Mouse (Mus musculus) heart, postnatal 25 days (tissue): ENCODE results near the gene Gm20388. TPM values are rescaled to one million over a fixed set of nuclear protein-coding genes. Genes with fewer than 3 reads are reported as not detected.
A peak's percentile ranks its signal among the peaks of the same experiment; 100 is the strongest.

Experiments
- DNase-seq: peaks from one replicate; pipeline ENCODE4 v3.0.0; 2022; ENCODE audit warnings: low spot score
- intact Hi-C: fragments of 180-260 bp; cut with DNase I; formaldehyde crosslinking; loops from one replicate; pipeline ENCODE4 v1.15.1; 2025
- total RNA-seq, 2 experiments: library from RNA; stranded (reverse); gene quantifications; 2 replicates each; pipeline ENCODE4 v1.2.3; 2021

Gm20388 gene
- total RNA-seq, 2 experiments from 2014 or later: 2.7 TPM; not detected in 1

DNA sequence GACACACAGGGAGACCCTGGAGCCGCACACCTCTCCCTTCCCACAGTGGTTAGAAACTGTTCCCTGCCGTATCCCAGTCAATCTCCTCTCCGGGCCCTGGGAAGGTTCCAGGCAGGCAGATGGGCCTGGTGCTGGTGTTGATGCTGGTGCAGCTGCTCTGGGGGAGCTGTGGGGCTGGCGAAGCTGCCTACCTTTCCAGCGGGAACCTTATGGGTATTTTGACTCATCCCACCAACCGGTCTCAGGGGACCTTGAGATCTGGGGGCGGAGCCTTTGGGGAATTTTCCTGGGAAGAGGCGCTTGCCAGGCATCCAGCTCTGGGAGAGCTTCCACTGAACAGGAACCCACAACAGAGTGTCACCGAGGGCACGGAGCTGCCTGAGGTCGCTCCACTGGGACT, 2757.2 kb downstream of the Gm20388 start:
- intact Hi-C loops: no loop called here

GRCm38 (mm10) chr8:122669370-122669769, 2758.7 kb downstream of the Gm20388 start:
- intact Hi-C loops: no loop called here
- no peak for DNase-seq

More for the DNA sequence above, 2757.2 kb downstream of the Gm20388 start:
- DNase-seq: no peak

GRCm38 (mm10) chr8:122670001-122670400, 2759.4 kb downstream of the Gm20388 start:
- intact Hi-C loops: no loop called here

DNA sequence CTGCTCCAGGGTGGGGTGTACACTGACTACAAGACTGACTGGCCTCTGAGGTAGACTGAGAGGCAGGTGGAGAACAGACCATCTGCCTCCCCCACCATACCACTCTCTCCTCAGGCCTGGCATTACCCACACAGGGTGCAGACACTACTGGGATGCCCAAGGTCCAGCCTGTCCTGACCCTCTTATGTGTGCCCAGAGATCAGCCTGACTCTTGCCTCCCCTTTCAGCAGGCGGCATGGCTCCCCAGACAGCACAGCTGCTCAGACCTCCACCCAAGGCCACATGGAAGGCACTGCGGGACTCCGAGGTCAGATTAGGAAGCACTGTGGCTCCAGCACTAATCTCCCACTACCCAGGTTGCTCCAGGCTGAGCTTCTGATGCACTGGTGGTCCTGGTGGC, 2760.1 kb downstream of the Gm20388 start:
- DNase-seq: no peak
- intact Hi-C loops: no loop called here

More at GRCm38 (mm10) chr8:122670001-122670400, 2759.4 kb downstream of the Gm20388 start:
- DNase-seq: no peak

DNA sequence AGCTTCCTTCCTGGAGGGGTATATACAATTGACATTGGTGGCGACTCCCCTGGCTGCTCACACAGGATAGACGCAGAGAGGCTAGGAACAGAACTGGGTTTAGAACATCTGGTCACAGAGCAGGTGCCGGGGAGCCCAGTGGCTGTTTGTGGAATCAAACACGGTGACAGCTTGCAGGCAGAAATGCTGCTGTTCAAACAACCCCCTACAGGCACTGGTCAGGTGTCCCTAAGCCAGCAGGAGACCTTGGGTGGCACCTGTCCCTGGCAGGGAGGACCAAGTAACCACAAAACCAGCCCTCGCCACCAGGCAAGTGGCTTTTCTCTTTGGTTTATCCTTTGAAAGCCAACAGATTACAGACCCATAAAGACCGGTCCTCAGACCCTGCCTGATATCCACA, 2761.3 kb downstream of the Gm20388 start:
- intact Hi-C loops: no loop called here
- DNase-seq: no peak

DNA sequence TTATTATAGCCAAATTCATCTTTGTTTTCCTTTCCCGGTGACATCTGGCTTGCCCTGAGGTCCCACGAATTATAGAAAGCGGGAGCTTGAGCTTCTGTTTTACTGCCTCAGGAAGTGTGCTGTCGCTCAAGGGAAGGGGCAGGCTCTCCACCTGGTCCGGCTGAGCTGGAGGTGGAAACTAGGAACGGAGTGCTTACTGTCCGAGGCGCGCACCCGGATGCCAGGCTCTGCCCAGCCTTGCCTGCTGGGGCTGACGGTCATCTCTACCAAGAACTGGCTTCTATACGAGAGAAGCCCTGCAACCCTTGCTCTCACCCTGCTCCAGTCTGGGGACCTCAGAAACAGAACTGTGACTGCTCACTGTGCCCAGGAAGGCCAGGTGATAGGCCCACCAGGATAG, 2763.3 kb downstream of the Gm20388 start:
- no peak for DNase-seq
- intact Hi-C loops: no loop called here

DNA sequence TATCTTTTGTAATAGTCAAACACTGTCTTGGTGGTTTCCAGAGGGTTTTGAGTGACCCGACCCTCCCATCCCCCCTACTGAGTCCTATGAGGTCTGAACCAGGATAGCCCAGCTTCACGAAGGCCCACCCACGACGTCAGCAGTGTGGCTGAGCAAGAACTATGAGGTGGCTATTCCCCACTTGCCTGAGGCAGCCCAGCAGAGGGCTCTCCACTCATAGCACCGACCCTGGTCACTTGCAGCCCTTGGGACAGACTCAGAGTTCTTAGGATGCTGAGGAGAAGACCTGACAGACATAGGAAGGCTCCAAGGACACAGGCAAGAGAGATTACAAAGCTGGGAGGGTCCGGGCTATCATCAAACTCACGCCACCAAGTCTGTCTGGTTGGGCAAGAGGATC, 2764.4 kb downstream of the Gm20388 start:
- DNase-seq: no peak

GRCm38 (mm10) chr8:122675596-122676420, 2765.2 kb downstream of the Gm20388 start:
- DNase-seq: no peak
- intact Hi-C loops: no loop called here

More for the DNA sequence above, 2764.4 kb downstream of the Gm20388 start:
- intact Hi-C loops: no loop called here

DNA sequence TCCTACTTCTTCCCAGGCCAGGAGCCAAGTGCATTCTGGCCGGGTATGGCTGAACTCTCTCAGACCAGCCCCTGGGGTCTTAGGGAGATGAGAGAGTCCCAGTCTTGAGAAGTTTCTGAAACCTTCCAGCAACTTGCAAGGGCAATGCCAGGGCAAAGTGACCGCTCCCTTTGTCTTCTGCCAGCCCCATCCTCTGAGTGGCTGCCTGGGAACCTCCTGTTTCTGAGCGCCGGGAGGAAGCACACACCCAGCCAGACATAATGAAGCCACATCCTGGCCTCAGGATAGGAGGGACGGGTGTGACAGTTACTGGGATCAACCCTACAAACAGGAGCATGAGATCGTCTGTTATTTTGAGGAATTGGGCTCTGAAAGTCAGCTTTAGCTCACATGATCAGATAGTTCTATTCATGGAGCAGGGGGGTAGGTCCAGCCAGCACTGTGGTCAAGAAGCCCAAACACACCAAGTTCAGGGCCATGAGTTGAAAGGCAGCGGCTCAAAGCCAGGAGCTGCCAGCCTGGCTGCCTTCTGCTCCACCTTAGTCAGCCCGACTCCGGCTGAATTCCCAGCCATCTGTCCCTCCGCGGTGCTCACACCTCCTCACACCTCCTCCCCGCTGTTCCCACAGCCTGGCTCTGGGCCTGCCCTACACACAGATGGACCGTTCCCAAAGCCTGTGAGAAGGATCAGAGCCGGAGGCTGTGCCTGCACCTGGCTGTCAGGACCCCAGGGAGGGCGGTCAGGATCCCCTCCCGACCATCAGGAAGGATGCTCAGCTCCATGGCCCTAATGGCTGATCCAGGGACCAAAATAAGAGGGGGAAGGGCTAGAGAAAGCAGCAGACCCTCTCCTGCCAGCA, 2766.2 kb downstream of the Gm20388 start:
- intact Hi-C loops: no loop called here
- DNase-seq: peak; percentile 70

DNA sequence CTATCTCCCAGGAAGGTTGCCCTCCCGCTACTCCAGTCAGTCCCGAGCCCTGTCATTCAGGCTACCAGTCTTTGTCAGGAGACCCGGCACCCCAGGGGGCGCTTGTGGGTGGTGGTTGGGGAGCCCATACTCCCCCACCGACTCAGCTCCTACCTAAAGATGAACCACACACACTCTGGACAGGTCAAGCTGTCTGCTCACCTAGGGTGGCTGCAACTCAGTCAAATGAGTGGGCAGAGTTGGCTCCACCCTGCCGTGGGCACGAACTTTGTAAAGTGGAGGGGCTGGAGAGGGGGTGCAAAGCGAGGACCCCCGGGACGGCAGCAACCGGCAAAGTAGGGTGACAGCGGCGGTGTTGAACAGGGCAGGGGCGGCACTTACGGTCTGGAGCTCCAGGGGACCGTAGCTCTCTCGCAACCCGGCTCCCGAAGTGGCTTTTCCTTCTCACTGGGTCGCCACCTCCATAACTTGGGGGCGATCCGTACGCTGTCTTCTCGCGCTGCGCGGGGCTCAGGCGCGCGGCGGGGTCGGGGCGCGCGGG, 2766.9 kb downstream of the Gm20388 start:
- no peak for DNase-seq
- intact Hi-C loops: loop anchor here (2.0 kb wide), 4 partner anchors 35 to 153 kb away; partner anchors contain the start of gene Acsf3

DNA sequence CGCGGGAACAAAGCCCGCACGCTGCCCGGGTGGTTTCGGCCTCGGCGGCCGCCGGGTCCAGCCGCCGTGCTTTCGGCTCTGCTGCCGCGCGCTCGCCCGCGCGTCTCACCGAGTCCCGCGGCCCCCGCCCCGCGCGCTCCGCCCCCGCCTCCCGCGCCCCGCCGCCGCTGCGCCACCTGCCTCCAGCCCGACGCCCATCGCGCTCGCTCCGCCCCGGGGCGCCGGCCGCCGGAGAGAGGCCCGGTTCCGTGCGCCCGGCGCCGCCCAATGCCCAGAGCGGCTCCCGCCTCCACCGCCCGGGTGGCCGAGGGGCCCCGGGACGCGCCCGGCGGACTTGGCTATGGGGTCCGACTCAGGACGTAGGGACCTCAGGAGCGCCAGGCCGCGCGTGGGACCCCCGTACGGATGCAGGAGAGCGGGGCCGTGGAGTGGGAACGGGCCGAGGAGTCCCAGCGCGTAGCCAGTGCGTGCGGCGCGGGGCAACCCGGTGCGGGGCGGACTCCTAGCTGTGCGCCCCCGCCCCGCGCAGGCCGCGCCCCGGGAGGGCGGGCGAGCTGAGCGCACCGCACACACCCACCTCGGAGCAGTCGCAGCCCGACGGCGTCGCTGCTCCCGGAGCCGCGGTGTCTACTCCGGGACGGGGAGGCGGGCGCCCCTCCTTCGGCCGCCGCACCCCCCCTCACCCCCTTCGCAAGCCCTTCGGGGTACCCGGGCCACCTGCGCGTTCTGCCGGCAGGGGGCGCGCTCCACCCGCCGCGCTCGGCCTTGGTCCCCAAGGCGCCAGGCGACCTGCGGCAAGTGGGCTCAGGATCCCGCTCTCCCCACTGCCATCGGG, 2767.6 kb downstream of the Gm20388 start:
- DNase-seq: peak; percentile 72
- intact Hi-C loops: loop anchor here (2.0 kb wide), 4 partner anchors 35 to 153 kb away; partner anchors contain the start of gene Acsf3

- DNase-seq: no peak
- intact Hi-C loops: loop anchor here (2.0 kb wide), 4 partner anchors 34 to 152 kb away; partner anchors contain the start of gene Acsf3
Measured at GRCm38 (mm10) chr8:122678896-122679210, 2768.2 kb downstream of the Gm20388 start.

- DNase-seq: no peak
- intact Hi-C loops: loop anchor here (2.0 kb wide), 4 partner anchors 33 to 151 kb away; partner anchors contain the start of gene Acsf3
Measured at GRCm38 (mm10) chr8:122679325-122679920, 2768.8 kb downstream of the Gm20388 start.

DNA sequence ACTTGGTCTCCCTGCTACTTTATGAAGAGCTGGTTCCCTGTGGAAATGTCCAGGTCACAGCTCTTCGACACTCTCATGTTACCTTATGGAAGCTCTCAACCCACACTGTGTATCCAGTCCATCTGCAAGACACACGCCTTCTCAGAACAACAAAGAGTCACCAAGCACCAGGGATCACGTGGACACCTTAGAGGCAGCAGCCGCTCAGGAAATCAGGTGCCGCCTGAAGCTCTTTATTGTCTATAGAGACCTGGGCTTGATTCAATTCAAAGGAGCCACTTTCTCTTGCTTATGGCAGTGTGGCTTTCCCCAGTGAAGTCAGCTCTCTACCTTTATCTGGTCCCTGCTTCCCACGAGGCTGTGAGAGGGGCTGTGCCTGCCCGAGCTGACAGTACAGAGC, 2769.5 kb downstream of the Gm20388 start:
- intact Hi-C loops: loop anchor here (5.0 to 10.0 kb wide), 2 partner anchors 132 to 385 kb away; partner anchors contain the start of gene Spg7
- DNase-seq: no peak

DNA sequence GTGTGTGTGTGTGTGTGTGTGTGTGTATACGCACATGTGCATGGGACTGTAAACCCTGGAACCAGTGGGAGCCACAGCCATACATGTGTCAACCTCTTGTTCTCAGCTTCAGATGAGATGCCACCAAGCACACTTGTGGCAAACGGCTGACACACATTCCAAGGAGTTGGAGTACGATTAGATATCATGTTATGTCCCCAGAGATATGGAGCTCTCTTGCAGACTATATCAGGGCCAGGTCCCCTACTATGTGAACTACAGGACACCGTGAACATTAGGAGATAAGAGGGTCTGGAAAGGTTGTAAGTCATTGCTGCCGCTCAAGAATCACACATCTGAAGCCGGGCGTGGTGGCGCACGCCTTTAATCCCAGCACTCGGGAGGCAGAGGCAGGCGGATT, 2772.2 kb downstream of the Gm20388 start:
- intact Hi-C loops: loop anchor here (5.0 to 10.0 kb wide), 2 partner anchors 129 to 382 kb away; partner anchors contain the start of gene Spg7
- no peak for DNase-seq

DNA sequence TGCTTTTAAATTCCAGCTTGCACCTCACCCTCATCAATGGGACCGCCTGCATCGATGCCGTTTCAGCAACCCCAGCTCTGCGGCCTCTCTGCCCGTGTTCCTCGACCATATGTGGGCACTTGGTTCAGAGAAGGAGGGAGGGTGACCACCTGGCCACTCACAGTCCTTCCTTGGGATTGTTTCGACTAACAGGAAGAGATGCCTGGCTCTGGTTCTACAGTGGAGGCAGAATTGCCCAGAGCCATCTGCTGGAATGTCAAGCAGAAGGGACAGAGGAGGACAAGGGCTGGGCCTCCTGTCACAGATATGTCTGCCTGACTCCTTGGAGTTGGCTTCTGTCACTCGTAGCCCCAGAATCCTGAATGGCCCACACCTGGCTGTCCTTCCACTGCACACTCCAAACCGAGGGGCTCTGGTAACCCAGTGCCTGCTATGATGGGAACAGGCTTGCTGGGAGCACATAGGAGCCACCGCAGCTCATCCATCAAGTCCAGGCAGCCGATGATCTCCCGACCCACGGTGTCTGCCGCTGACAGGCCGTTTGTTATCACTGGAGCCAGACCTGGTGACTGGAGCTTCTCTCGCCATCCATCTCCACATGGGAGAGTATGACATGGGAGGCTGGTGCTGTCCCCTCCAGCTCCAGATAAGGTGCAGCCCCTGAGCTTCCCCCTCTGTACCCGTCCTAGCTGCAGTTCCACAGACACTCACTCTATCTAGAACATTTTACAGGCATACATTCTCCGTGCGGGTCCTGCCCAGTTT, 2774.6 kb downstream of the Gm20388 start:
- intact Hi-C loops: loop anchor here (10.0 kb wide), 1 partner anchor 380 kb away; the partner anchor contains the start of gene Spg7
- no peak for DNase-seq

DNA sequence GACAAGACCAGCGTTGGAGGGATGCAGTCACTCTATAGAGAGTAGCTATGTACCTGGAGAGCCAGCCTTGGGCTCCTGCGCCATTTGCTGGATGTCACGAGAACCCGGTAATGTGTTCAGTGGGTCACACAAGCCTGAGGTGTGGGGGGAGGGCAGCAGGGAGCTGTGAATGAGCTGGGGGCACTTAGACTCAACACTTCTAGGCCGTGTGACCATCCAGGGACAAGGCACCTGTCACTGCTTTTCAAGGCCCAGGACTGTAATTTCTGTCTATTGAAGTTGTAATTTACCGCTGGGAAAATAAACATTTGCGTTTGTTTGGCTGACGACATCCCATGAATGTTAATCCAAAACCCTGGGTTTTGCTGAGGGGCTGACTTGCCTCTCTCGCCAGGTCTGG, 2776.2 kb downstream of the Gm20388 start:
- no peak for DNase-seq
- intact Hi-C loops: loop anchor here (10.0 kb wide), 1 partner anchor 378 kb away; the partner anchor contains the start of gene Spg7

GRCm38 (mm10) chr8:122689315-122689714, 2778.7 kb downstream of the Gm20388 start:
- intact Hi-C loops: loop anchor here (10.0 kb wide), 1 partner anchor 375 kb away; the partner anchor contains the start of gene Spg7
- no peak for DNase-seq
